Mouse (Mus musculus): ENCODE results near the gene Map2k5. TPM values are rescaled to one million over a fixed set of nuclear protein-coding genes. Genes with fewer than 3 reads are reported as not detected.

The Map2k5 gene
- polyA plus RNA-seq, 1 experiment from 2014 or later: 29.1 TPM

- no peak for ATAC-seq (replicated peaks; ENCODE audit: extremely low read depth, insufficient read depth, low FRiP score)
- H3K4me3 ChIP-seq (ENCODE audit: low read length): peak overlapping the region; percentile 1; the same call in 1 of the 2 replicates
- H3K27me3 ChIP-seq (ENCODE audit: control insufficient read depth, insufficient read depth, low read length): no peaks in the 10 kb centered on the region
- H3K9ac ChIP-seq (ENCODE audit: low read length): no peak overlapping the region
- WGBS: 16% methylated on average over 8 of the region's 8 CpGs
- H3K4me1 ChIP-seq (ENCODE audit: control insufficient read depth, insufficient read depth, low read length): peaks cover 31% of the 10 kb centered on the region
- no peak overlapping the region for H3K27ac ChIP-seq (ENCODE audit: low read length)
- peak overlapping the region; percentile 53 for H3K4me2 ChIP-seq (ENCODE audit: low read depth, low read length)
- H3K9me3 ChIP-seq (replicated peaks; ENCODE audit: control insufficient read depth, low read length): peaks cover 4% of the 10 kb centered on the region
- H3K36me3 ChIP-seq (ENCODE audit: control insufficient read depth, insufficient read depth): peaks cover 6% of the 10 kb centered on the region
These were observed 180.4 kb downstream of the Map2k5 start for GRCm38 (mm10) chr9:63197252-63197651.

GRCm38 (mm10) chr9:63196114-63196682 is 181.5 kb downstream of the Map2k5 start:
- no peak for ATAC-seq (replicated peaks; ENCODE audit: extremely low read depth, insufficient read depth, low FRiP score)
- no peak overlapping the region for H3K9ac ChIP-seq (ENCODE audit: low read length)
- no peaks in the 10 kb centered on the region for H3K36me3 ChIP-seq (ENCODE audit: control insufficient read depth, insufficient read depth)
- 65% methylated on average over 8 of the region's 8 CpGs for WGBS
- peak overlapping the region; percentile 28; the same call in 1 of the 2 replicates for H3K27ac ChIP-seq (ENCODE audit: low read length)
- H3K4me2 ChIP-seq (ENCODE audit: low read depth, low read length): no peak overlapping the region
- H3K9me3 ChIP-seq (replicated peaks; ENCODE audit: control insufficient read depth, low read length): no peaks in the 10 kb centered on the region
- H3K4me1 ChIP-seq (ENCODE audit: control insufficient read depth, insufficient read depth, low read length): peaks cover 31% of the 10 kb centered on the region
- H3K4me3 ChIP-seq (ENCODE audit: low read length): no peak overlapping the region
- H3K27me3 ChIP-seq (ENCODE audit: control insufficient read depth, insufficient read depth, low read length): no peaks in the 10 kb centered on the region

- Histone ChIP-seq H3K27ac (ENCODE audit: low read length) (peak overlapping the region; percentile 82), H3K4me3 (ENCODE audit: low read length) (no peak overlapping the region), H3K9ac (ENCODE audit: low read length) (no peak overlapping the region), H3K9me3 (replicated peaks; ENCODE audit: control insufficient read depth, low read length) (no peaks in the 10 kb centered on the region), H3K36me3 (ENCODE audit: control insufficient read depth, insufficient read depth) (no peaks in the 10 kb centered on the region), H3K4me2 (ENCODE audit: low read depth, low read length) (no peak overlapping the region), H3K27me3 (ENCODE audit: control insufficient read depth, insufficient read depth, low read length) (no peaks in the 10 kb centered on the region), H3K4me1 (ENCODE audit: control insufficient read depth, insufficient read depth, low read length) (peaks cover 31% of the 10 kb centered on the region)
- 63% methylated on average over 4 of the region's 4 CpGs for WGBS
- ATAC-seq (replicated peaks; ENCODE audit: extremely low read depth, insufficient read depth, low FRiP score): no peak
These were observed 182.2 kb downstream of the Map2k5 start for GRCm38 (mm10) chr9:63195523-63195922.

GRCm38 (mm10) chr9:63194791-63195190 is 182.9 kb downstream of the Map2k5 start:
- no peaks in the 10 kb centered on the region for H3K36me3 ChIP-seq (ENCODE audit: control insufficient read depth, insufficient read depth)
- no peak overlapping the region; the same call in 1 of the 2 replicates for H3K9ac ChIP-seq (ENCODE audit: low read length)
- H3K27me3 ChIP-seq (ENCODE audit: control insufficient read depth, insufficient read depth, low read length): no peaks in the 10 kb centered on the region
- H3K4me1 ChIP-seq (ENCODE audit: control insufficient read depth, insufficient read depth, low read length): peaks cover 31% of the 10 kb centered on the region
- H3K27ac ChIP-seq (ENCODE audit: low read length): peak overlapping the region; percentile 82
- peak; percentile 80 for ATAC-seq (replicated peaks; ENCODE audit: extremely low read depth, insufficient read depth, low FRiP score)
- H3K9me3 ChIP-seq (replicated peaks; ENCODE audit: control insufficient read depth, low read length): no peaks in the 10 kb centered on the region
- peak overlapping the region; percentile 36 for H3K4me2 ChIP-seq (ENCODE audit: low read depth, low read length)
- WGBS: 42% methylated on average over 9 of the region's 9 CpGs
- no peak overlapping the region for H3K4me3 ChIP-seq (ENCODE audit: low read length)

GRCm38 (mm10) chr9:63192809-63193208 is 184.9 kb downstream of the Map2k5 start:
- no peaks in the 10 kb centered on the region for H3K9me3 ChIP-seq (replicated peaks; ENCODE audit: control insufficient read depth, low read length)
- H3K4me3 ChIP-seq (ENCODE audit: low read length): no peak overlapping the region
- H3K4me2 ChIP-seq (ENCODE audit: low read depth, low read length): no peak overlapping the region
- no peaks in the 10 kb centered on the region for H3K36me3 ChIP-seq (ENCODE audit: control insufficient read depth, insufficient read depth)
- no peak overlapping the region for H3K9ac ChIP-seq (ENCODE audit: low read length)
- WGBS: 80% methylated on average over 4 of the region's 4 CpGs
- H3K27ac ChIP-seq (ENCODE audit: low read length): no peak overlapping the region
- ATAC-seq (replicated peaks; ENCODE audit: extremely low read depth, insufficient read depth, low FRiP score): no peak
- H3K27me3 ChIP-seq (ENCODE audit: control insufficient read depth, insufficient read depth, low read length): no peaks in the 10 kb centered on the region
- peaks cover 25% of the 10 kb centered on the region for H3K4me1 ChIP-seq (ENCODE audit: control insufficient read depth, insufficient read depth, low read length)

- H3K9ac ChIP-seq (ENCODE audit: low read length): no peak overlapping the region
- H3K4me2 ChIP-seq (ENCODE audit: low read depth, low read length): no peak overlapping the region
- H3K4me3 ChIP-seq (ENCODE audit: low read length): no peak overlapping the region
- H3K4me1 ChIP-seq (ENCODE audit: control insufficient read depth, insufficient read depth, low read length): peaks cover 9% of the 10 kb centered on the region
- no peaks in the 10 kb centered on the region for H3K36me3 ChIP-seq (ENCODE audit: control insufficient read depth, insufficient read depth)
- H3K27me3 ChIP-seq (ENCODE audit: control insufficient read depth, insufficient read depth, low read length): no peaks in the 10 kb centered on the region
- ATAC-seq (replicated peaks; ENCODE audit: extremely low read depth, insufficient read depth, low FRiP score): no peak
- no peak overlapping the region for H3K27ac ChIP-seq (ENCODE audit: low read length)
- WGBS: 45% methylated on average over 7 of the region's 7 CpGs
- H3K9me3 ChIP-seq (replicated peaks; ENCODE audit: control insufficient read depth, low read length): no peaks in the 10 kb centered on the region
These were observed 190.4 kb downstream of the Map2k5 start for GRCm38 (mm10) chr9:63187310-63187709.

GRCm38 (mm10) chr9:63185249-63185648 is 192.5 kb downstream of the Map2k5 start:
- peaks cover 10% of the 10 kb centered on the region for H3K4me1 ChIP-seq (ENCODE audit: control insufficient read depth, insufficient read depth, low read length)
- H3K9me3 ChIP-seq (replicated peaks; ENCODE audit: control insufficient read depth, low read length): no peaks in the 10 kb centered on the region
- 66% methylated on average over 7 of the region's 7 CpGs for WGBS
- H3K4me3 ChIP-seq (ENCODE audit: low read length): no peak overlapping the region
- H3K27me3 ChIP-seq (ENCODE audit: control insufficient read depth, insufficient read depth, low read length): 0 out of 2 replicates have a peak, but pooled peaks cover 2% of the 10 kb centered on the region
- H3K4me2 ChIP-seq (ENCODE audit: low read depth, low read length): no peak overlapping the region
- no peak overlapping the region for H3K27ac ChIP-seq (ENCODE audit: low read length)
- ATAC-seq (replicated peaks; ENCODE audit: extremely low read depth, insufficient read depth, low FRiP score): no peak
- no peak overlapping the region for H3K9ac ChIP-seq (ENCODE audit: low read length)
- no peaks in the 10 kb centered on the region for H3K36me3 ChIP-seq (ENCODE audit: control insufficient read depth, insufficient read depth)

GRCm38 (mm10) chr9:63183864-63184263 is 193.8 kb downstream of the Map2k5 start:
- no peak overlapping the region for H3K4me3 ChIP-seq (ENCODE audit: low read length)
- no peaks in the 10 kb centered on the region for H3K9me3 ChIP-seq (replicated peaks; ENCODE audit: control insufficient read depth, low read length)
- ATAC-seq (replicated peaks; ENCODE audit: extremely low read depth, insufficient read depth, low FRiP score): no peak
- no peak overlapping the region for H3K4me2 ChIP-seq (ENCODE audit: low read depth, low read length)
- H3K9ac ChIP-seq (ENCODE audit: low read length): no peak overlapping the region
- H3K36me3 ChIP-seq (ENCODE audit: control insufficient read depth, insufficient read depth): 0 out of 2 replicates have a peak, but pooled peaks cover 4% of the 10 kb centered on the region
- no peak overlapping the region for H3K27ac ChIP-seq (ENCODE audit: low read length)
- WGBS: 74% methylated on average over 7 of the region's 7 CpGs
- 0 out of 2 replicates have a peak, but pooled peaks cover 2% of the 10 kb centered on the region for H3K27me3 ChIP-seq (ENCODE audit: control insufficient read depth, insufficient read depth, low read length)
- H3K4me1 ChIP-seq (ENCODE audit: control insufficient read depth, insufficient read depth, low read length): peaks cover 10% of the 10 kb centered on the region

- Histone ChIP-seq H3K4me1 (ENCODE audit: control insufficient read depth, insufficient read depth, low read length) (peaks cover 8% of the 10 kb centered on the region), H3K27ac (ENCODE audit: low read length) (no peak overlapping the region), H3K4me2 (ENCODE audit: low read depth, low read length) (no peak overlapping the region), H3K9ac (ENCODE audit: low read length) (no peak overlapping the region), H3K27me3 (ENCODE audit: control insufficient read depth, insufficient read depth, low read length) (0 out of 2 replicates have a peak, but pooled peaks cover 2% of the 10 kb centered on the region), H3K36me3 (ENCODE audit: control insufficient read depth, insufficient read depth) (0 out of 2 replicates have a peak, but pooled peaks cover 4% of the 10 kb centered on the region), H3K9me3 (replicated peaks; ENCODE audit: control insufficient read depth, low read length) (no peaks in the 10 kb centered on the region), H3K4me3 (ENCODE audit: low read length) (no peak overlapping the region)
- 45% methylated on average over 14 of the region's 14 CpGs for WGBS
- no peak for ATAC-seq (replicated peaks; ENCODE audit: extremely low read depth, insufficient read depth, low FRiP score)
These were observed 195.3 kb downstream of the Map2k5 start for GRCm38 (mm10) chr9:63182306-63182960.

All from heart, embryonic 16.5 days (tissue).